Mouse (Mus musculus) heart, embryonic 15.5 days (tissue): ENCODE measurements around the gene Tmem245. TPM values are rescaled to one million over a fixed set of nuclear protein-coding genes. Genes with fewer than 3 reads are reported as not detected.

Source experiments
- ATAC-seq: fragments of 200-750 bp; cut with Nextera tagmentation; replicated peaks from 2 replicates; pipeline ENCODE4 v1.8.0; 2017; ENCODE audit warnings: low read depth, moderate TSS enrichment; ENCODE audit not compliant: insufficient number of reproducible peaks, insufficient read depth, low FRiP score
- H3K27ac ChIP-seq: fragments of 300-500 bp; sonication (generic); 2 replicates; pipeline ENCODE4 v1.5.1; 2015; ENCODE audit warnings: mild to moderate bottlenecking, inconsistent platforms
- H3K27me3 ChIP-seq: fragments of 300-500 bp; sonication (generic); 2 replicates; pipeline ENCODE4 v1.6.1; 2015; ENCODE audit warnings: inconsistent platforms
- H3K36me3 ChIP-seq: fragments of 300-500 bp; sonication (generic); 2 replicates; pipeline ENCODE4 v1.6.1; 2015; ENCODE audit warnings: mild to moderate bottlenecking, inconsistent platforms
- H3K4me1 ChIP-seq: fragments of 300-500 bp; sonication (generic); replicated peaks from 2 replicates; pipeline ENCODE4 v1.6.1; 2015; ENCODE audit warnings: inconsistent platforms
- H3K4me2 ChIP-seq: fragments of 300-500 bp; sonication (generic); 2 replicates; pipeline ENCODE4 v1.6.1; 2015; ENCODE audit warnings: inconsistent platforms, mild to moderate bottlenecking, moderate library complexity
- H3K4me3 ChIP-seq: fragments of 300-500 bp; sonication (generic); 2 replicates; pipeline ENCODE4 v1.5.1; 2015; ENCODE audit warnings: mild to moderate bottlenecking, inconsistent platforms
- H3K9ac ChIP-seq: fragments of 300-500 bp; sonication (generic); 2 replicates; pipeline ENCODE4 v1.6.1; 2015; ENCODE audit warnings: mild to moderate bottlenecking, inconsistent platforms
- H3K9me3 ChIP-seq: fragments of 300-500 bp; sonication (generic); replicated peaks from 2 replicates; pipeline ENCODE4 v1.6.1; 2016; ENCODE audit warnings: inconsistent platforms
- WGBS: fragments of 180-500 bp; shearing (Covaris S2); methylation state at CpG from one replicate; pipeline ENCODE4 v1.1.7; 2015; ENCODE audit warnings: mixed read lengths; 5-methylcytosine and 5-hydroxymethylcytosine counted together
- polyA plus RNA-seq: library from polyadenylated mRNA; unstranded; fragments of >200 nt; fragmentation: Nextera tagmentation; extraction: Ambion mirVana; gene quantifications from 2 replicates; pipeline ENCODE4 v1.2.1, GENCODE M21; 2015

Gene Tmem245
- polyA plus RNA-seq, 1 experiment from 2014 or later = 19.0 TPM

DNA sequence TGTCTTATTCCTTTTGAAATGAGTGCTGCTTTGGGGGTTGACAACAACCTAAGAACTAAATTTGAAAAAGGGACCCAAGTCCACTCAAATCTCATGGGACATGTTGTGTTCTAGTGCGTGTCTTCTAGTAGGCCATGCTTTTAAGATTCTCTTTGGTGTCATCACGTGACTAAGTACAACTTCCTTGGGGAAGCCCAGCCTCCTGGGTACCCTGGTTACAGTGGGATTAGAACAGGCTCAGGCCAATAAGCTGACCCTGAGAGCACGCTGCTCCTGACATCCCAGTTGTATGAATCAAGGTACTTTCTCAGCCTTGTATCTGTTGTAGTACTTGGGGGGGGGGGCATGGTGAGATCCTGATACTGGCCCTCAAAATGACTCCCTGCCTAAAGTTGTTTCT, 4.5 kb upstream of the Tmem245 start:
- H3K9ac ChIP-seq = no peak overlapping the region
- no peaks in the 10 kb centered on the region for H3K27me3 ChIP-seq
- 86% methylated on average over 3 of the region's 3 CpGs for WGBS
- ATAC-seq = no peak
- no peaks in the 10 kb centered on the region for H3K36me3 ChIP-seq
- H3K4me1 ChIP-seq = peaks cover 6% of the 10 kb centered on the region
- H3K27ac ChIP-seq = no peak overlapping the region
- H3K4me2 ChIP-seq = no peak overlapping the region
- H3K4me3 ChIP-seq = no peak overlapping the region
- H3K9me3 ChIP-seq = no peaks in the 10 kb centered on the region

DNA sequence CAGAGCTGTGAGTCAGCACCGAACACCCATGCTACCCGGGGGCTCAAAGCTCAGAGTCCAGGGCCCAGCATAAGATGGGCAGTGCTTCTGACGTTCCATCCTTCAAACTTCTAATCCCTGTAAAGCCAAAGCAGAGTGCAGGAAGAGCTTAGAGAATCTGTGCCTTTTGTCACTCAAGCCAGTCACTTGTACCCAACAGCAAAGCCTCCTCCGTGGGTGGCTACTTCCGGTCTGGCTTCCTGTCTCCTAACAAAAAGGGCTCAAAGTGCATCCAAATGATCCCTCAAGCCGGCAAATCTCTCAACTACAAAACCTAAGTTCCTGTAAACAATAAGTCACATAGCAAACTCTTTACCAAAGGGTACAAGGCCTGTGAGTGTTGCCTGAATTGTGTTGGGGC, 2.3 kb upstream of the Tmem245 start:
- no peaks in the 10 kb centered on the region for H3K27me3 ChIP-seq
- no peaks in the 10 kb centered on the region for H3K9me3 ChIP-seq
- ATAC-seq = no peak
- no peak overlapping the region for H3K27ac ChIP-seq
- no peak overlapping the region for H3K4me2 ChIP-seq
- no peak overlapping the region for H3K9ac ChIP-seq
- peaks cover 14% of the 10 kb centered on the region for H3K4me1 ChIP-seq
- WGBS = 71% methylated on average over 6 of the region's 6 CpGs
- no peak overlapping the region for H3K4me3 ChIP-seq
- no peaks in the 10 kb centered on the region for H3K36me3 ChIP-seq

DNA sequence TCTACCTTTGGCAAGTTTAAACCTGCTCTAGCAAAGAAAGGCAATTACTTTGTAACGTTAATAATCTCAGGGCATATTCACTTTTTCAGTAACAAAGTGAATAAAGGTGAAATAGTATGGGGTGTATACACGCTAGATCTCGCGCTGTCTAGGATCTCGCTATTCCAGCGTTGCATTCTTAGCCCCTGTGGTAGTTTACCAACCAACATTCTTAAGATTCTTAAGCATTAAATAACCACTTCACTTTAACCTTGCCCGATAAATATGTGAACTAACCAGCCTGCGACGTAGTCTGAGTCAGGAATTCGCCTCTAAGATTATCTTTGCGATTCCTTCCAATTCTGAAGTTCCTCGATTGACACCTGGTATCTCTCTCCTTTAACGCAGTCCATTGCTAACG, 1.1 kb downstream of the Tmem245 start:
- ATAC-seq = no peak
- Histone ChIP-seq H3K9ac (peak overlapping the region; percentile 86), H3K9me3 (no peaks in the 10 kb centered on the region), H3K36me3 (no peaks in the 10 kb centered on the region), H3K27ac (peak overlapping the region; percentile 91), H3K4me1 (peaks cover 42% of the 10 kb centered on the region), H3K27me3 (no peaks in the 10 kb centered on the region), H3K4me2 (peak overlapping the region; percentile 76), H3K4me3 (peak overlapping the region; percentile 86)
- WGBS = under 1% methylated on average over 14 of the region's 14 CpGs

DNA sequence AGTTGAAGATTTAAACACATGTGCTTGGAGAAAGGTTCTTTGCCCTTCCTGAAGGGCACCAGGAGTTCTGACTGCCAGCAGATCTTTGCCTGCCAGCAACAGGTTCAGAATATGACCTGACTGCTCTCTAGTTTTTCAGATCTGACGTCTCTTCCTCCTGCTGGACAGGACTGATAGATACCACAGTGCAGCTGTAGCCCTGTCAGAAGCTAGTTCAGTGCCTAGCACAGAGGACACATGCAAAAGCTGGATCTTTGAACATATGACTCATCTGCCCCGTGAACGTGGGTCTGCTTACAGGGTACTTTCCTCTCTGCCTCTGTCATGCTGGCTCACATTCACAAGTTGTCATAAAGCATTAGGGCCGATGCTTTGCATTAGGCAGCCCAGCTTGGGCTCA, 3.0 kb downstream of the Tmem245 start:
- H3K36me3 ChIP-seq = no peaks in the 10 kb centered on the region
- peak overlapping the region; percentile 7 for H3K4me3 ChIP-seq
- H3K9me3 ChIP-seq = no peaks in the 10 kb centered on the region
- H3K27me3 ChIP-seq = no peaks in the 10 kb centered on the region
- WGBS = 27% methylated on average over 4 of the region's 4 CpGs
- H3K9ac ChIP-seq = peak overlapping the region; percentile 12; the same call in 1 of the 2 replicates
- no peak for ATAC-seq
- peak overlapping the region; percentile 78 for H3K27ac ChIP-seq
- peak overlapping the region; percentile 49 for H3K4me2 ChIP-seq
- peaks cover 57% of the 10 kb centered on the region for H3K4me1 ChIP-seq

DNA sequence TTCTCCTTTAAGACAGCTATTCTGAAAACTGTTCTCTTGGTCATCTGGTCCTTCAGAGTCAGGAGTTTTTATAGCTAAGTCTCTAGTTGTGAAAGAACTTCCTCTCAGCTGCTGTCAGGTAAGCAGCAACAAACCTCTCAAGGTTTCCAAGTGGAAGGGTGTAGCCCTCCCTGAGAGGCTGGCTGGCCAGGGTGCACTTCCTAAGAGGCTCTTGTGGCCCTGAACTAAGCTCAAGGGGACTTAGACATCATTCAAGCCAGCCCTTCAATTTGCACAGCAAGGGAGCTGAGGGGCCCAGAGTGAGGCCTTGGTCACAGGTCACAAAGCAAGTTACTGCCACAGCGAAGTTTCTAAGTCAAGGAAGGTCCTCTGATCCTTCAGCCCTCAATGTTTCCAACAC, 4.0 kb downstream of the Tmem245 start:
- Histone ChIP-seq H3K4me1 (peaks cover 66% of the 10 kb centered on the region), H3K27ac (peak overlapping the region; percentile 78), H3K4me2 (0 out of 2 replicates have a peak overlapping the region, but pooled peaks have one; percentile 49), H3K4me3 (no peak overlapping the region), H3K9me3 (no peaks in the 10 kb centered on the region), H3K36me3 (no peaks in the 10 kb centered on the region), H3K27me3 (no peaks in the 10 kb centered on the region), H3K9ac (peak overlapping the region; percentile 12)
- WGBS = 55% methylated on average over 1 of the region's 1 CpGs
- no peak for ATAC-seq

DNA sequence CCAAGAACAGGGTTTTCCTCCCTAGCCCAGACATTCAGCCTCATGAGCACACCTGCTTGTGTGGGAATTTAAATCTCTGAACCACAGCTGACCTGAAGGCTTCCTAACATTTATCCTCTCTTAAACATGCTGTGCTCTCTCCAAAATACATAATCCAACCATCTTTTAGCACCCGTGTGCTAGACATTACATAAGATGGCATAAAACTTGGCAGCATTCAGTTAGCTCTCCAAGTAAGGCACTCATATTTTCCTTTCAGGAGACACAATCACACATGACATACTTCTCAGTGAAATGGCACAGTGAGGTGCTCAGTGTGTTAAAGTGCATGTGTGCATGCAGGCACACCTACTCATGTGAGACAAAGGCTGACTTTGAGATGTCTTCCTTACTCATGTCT, 4.7 kb downstream of the Tmem245 start:
- Histone ChIP-seq H3K27ac (peak overlapping the region; percentile 78), H3K9me3 (no peaks in the 10 kb centered on the region), H3K4me2 (no peak overlapping the region; the same call in 1 of the 2 replicates), H3K36me3 (no peaks in the 10 kb centered on the region), H3K4me3 (no peak overlapping the region), H3K27me3 (no peaks in the 10 kb centered on the region), H3K4me1 (peaks cover 69% of the 10 kb centered on the region), H3K9ac (peak overlapping the region; percentile 12; the same call in 1 of the 2 replicates)
- no peak for ATAC-seq
- WGBS = 60% methylated on average over 1 of the region's 1 CpGs

DNA sequence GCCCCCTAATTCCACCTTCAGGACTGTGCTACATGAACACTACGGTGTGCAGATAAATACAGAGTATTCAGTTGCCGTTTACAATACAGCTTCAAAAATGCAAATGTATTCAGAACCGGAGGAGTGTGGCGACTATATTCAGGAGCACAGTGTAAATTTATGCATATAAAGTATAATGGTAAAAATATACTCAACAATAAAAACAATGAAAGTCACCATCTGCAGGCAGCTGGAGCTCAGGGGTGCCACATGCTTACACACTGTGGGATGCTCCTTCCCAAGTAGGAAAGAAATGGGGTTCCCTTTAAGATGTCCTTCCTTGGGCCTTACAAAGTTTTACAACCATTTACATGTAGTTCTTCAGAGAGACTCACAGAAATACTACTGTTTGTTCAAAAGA, 5.8 kb downstream of the Tmem245 start:
- Histone ChIP-seq H3K27ac (no peak overlapping the region), H3K9ac (no peak overlapping the region), H3K4me3 (no peak overlapping the region), H3K36me3 (no peaks in the 10 kb centered on the region), H3K4me2 (no peak overlapping the region), H3K4me1 (peaks cover 80% of the 10 kb centered on the region), H3K9me3 (no peaks in the 10 kb centered on the region), H3K27me3 (no peaks in the 10 kb centered on the region)
- WGBS = 73% methylated on average over 4 of the region's 4 CpGs
- ATAC-seq = no peak

DNA sequence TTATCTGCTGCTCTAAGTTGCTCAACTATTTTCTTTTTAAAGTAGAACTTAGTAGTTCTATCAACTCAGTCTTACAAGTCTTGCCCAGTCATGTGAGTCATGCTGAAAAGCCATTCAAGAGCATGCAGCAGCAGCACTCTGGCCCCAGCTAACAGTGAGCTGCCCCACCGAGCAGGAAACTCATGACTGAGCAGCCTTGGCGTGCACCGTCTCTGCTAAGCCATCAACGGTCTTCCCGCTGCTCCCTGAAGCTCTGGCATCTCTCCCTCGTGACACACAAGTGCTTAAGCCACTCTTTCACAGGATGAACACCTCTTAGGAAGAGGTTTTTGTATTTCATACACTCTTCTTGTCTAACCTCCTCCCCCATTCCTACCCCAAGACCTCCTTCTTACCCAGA, 10.1 kb downstream of the Tmem245 start:
- peak; percentile 51; the same call in 1 of the 2 replicates for ATAC-seq
- Histone ChIP-seq H3K27ac (peak overlapping the region; percentile 67), H3K4me2 (peak overlapping the region; percentile 6; the same call in 1 of the 2 replicates), H3K27me3 (no peaks in the 10 kb centered on the region), H3K36me3 (peaks cover 18% of the 10 kb centered on the region), H3K9me3 (no peaks in the 10 kb centered on the region), H3K9ac (no peak overlapping the region), H3K4me1 (peaks cover 56% of the 10 kb centered on the region), H3K4me3 (no peak overlapping the region)
- 26% methylated on average over 6 of the region's 6 CpGs for WGBS

DNA sequence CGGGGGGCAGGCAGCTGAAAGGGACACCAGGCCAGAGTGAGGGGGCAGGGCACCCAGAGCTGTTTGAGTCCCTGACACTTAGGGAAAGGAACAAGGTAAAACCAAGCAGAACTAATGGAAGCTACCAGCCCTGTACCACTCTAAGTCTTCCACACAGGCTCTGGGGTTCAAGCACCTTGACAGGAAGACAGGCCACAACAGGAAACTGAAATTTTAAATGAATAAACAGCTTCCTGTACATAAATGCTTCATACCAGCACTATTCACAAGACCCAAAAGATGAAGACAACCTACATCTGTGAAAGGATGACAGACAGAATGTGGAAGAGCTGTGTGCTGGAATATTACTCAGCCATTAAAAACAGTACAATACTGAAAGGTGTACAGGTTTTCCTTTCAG, 11.9 kb downstream of the Tmem245 start:
- no peak for ATAC-seq
- Histone ChIP-seq H3K4me2 (no peak overlapping the region), H3K9me3 (no peaks in the 10 kb centered on the region), H3K9ac (no peak overlapping the region), H3K4me1 (peaks cover 64% of the 10 kb centered on the region), H3K27ac (no peak overlapping the region), H3K36me3 (peaks cover 18% of the 10 kb centered on the region), H3K27me3 (no peaks in the 10 kb centered on the region), H3K4me3 (no peak overlapping the region)
- WGBS = no CpG with 5 or more reads among the region's 1 CpGs

DNA sequence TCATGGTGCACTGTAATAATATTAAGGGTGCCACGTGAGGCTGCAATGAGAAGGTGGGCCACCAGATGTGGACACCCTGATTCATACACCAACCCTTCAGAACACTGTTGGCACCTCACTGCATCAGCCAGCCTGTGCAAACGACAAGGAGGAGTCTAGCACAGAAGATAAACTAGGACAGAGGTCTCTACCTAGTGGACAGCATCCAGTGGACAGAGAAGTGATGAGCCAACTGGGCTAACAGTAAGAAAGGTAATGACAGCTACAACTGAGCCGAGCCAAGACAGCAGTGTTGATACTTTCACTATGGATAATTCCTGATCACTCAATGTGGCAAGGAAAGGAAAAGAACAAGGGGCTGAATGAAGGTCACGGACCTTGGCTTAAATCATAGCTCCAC, 14.1 kb downstream of the Tmem245 start:
- Histone ChIP-seq H3K9me3 (no peaks in the 10 kb centered on the region), H3K4me2 (no peak overlapping the region), H3K4me3 (no peak overlapping the region), H3K9ac (no peak overlapping the region), H3K36me3 (peaks cover 18% of the 10 kb centered on the region), H3K27me3 (no peaks in the 10 kb centered on the region), H3K4me1 (peaks cover 64% of the 10 kb centered on the region), H3K27ac (peak overlapping the region; percentile 86; the same call in 1 of the 2 replicates)
- no peak for ATAC-seq
- 82% methylated on average over 4 of the region's 4 CpGs for WGBS

DNA sequence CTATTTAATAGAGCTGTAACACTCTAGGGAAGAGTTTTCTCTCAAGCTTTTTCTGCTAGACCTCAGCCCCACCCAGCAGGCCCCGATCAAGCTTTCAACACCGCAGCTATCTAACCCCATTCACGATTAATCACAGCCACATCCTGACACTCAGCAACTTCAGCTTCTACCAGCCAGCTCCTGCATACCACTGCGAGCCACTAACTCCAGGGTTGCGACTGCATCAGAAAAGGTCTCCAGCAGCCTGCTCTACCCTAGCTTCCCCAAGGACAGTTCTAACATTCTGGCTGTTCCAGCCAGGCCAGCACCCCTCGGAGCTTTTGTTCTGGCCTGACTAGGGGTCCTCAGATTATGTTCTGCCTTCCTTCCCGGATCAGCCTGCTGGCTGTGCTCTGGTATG, 15.1 kb downstream of the Tmem245 start:
- Histone ChIP-seq H3K9ac (no peak overlapping the region), H3K4me2 (peak overlapping the region; percentile 23; the same call in 1 of the 2 replicates)
- 20% methylated on average over 7 of the region's 7 CpGs for WGBS

DNA sequence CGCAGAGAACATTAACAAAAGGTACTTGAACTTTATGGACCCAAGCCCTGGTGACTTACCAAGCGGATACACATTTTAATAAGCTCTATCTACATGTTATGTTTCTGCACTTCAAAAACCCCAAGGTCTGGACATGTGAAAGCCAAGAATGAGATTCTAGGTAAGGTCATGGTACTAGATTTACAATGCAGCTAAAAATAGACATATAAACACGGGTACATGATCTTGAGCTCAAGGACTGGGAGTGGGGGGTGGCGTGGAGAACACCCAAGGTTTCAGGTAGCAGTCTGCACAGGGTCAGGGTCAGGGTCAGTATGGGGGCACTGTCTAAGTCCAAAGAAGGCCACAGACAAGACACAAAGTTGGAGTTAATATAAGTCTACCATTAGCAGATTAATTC, 16.9 kb downstream of the Tmem245 start:
- H3K4me1 ChIP-seq = peaks cover 55% of the 10 kb centered on the region
- no peaks in the 10 kb centered on the region for H3K9me3 ChIP-seq
- no peak for ATAC-seq
- no peak overlapping the region for H3K4me3 ChIP-seq
- H3K27me3 ChIP-seq = no peaks in the 10 kb centered on the region
- H3K27ac ChIP-seq = peak overlapping the region; percentile 86
- no peak overlapping the region for H3K9ac ChIP-seq
- WGBS = 61% methylated on average over 4 of the region's 4 CpGs
- peaks cover 15% of the 10 kb centered on the region for H3K36me3 ChIP-seq
- H3K4me2 ChIP-seq = no peak overlapping the region

More for the DNA sequence above, 15.1 kb downstream of the Tmem245 start:
- peak; percentile 81 for ATAC-seq
- no peaks in the 10 kb centered on the region for H3K27me3 ChIP-seq
- H3K9me3 ChIP-seq = no peaks in the 10 kb centered on the region
- H3K4me1 ChIP-seq = peaks cover 62% of the 10 kb centered on the region
- no peak overlapping the region for H3K4me3 ChIP-seq
- H3K27ac ChIP-seq = peak overlapping the region; percentile 86
- peaks cover 18% of the 10 kb centered on the region for H3K36me3 ChIP-seq
